Mouse (Mus musculus) gastrocnemius, postnatal 10 days (tissue): ENCODE data around the gene Nt5c1a. TPM values are rescaled to one million over a fixed set of nuclear protein-coding genes. Genes with fewer than 3 reads are reported as not detected.
A peak's percentile ranks its signal among the peaks of the same experiment; 100 is the strongest.

Source experiments
- DNase-seq: peaks from one replicate; pipeline ENCODE4 v3.0.0; 2021; ENCODE audit warnings: mixed read lengths
- total RNA-seq, 2 experiments: library from RNA; stranded (reverse); gene quantifications; 2 replicates each; pipeline ENCODE4 v1.2.3; 2021

Nt5c1a gene
- total RNA-seq, 2 experiments from 2014 or later, result 9.9 to 10.7 TPM

DNA sequence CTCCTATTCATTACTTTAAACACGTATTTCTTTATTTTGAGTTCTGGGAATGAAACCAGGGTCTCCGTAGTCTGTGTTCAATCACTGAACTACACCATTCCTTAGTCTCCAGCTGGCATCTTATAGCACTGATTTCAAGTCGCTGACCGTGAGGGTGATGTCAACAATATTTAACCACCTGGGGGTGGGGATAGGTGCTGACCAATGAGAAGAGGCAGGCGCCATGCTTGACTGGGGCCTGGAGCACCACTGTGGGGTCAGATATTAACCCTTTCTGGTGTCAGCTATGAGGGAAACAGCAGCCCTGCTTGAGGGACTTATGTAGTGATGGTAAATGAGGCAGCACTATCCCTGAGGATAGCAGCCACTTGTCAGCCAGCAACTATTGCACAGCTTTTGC lies 10.1 kb downstream of the Nt5c1a start:
- DNase-seq, result no peak

DNA sequence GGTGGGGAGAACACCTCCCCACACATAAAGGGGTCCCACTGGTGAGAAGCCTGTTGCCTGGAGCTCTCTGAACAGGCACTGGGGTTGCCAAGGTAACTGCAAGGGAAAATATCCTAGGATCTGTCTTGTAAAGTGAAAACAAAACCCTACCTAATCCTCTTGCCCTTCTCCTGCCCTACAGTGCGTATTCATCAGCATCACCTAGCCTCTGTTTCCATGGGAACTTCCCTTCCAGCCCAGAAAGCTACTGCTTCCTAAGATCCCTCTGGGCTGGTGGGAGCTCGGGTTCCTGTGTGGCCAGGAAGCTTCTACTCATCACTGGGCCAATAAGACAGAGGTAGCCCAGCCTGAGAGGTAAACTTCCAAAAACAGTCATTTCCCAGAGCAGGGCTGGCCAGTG lies 11.0 kb downstream of the Nt5c1a start:
- no peak for DNase-seq

DNA sequence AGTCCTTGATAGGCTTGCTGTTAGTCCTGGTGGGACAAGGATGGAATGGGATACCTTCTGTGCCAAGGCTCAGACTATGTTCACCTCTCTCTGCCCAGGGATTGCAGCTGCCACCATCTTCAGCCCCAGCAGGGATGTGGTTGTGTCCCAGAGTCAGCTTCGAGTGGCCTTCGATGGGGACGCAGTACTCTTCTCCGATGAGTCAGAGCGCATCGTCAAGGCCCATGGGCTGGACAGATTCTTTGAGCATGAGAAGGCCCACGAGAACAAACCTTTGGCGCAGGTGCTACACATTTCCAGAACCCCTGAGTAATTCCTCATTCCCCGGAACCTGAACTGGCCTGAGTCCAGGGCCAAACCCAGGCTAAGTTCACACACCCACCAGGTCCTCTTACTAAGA lies 12.7 kb downstream of the Nt5c1a start:
- no peak for DNase-seq

DNA sequence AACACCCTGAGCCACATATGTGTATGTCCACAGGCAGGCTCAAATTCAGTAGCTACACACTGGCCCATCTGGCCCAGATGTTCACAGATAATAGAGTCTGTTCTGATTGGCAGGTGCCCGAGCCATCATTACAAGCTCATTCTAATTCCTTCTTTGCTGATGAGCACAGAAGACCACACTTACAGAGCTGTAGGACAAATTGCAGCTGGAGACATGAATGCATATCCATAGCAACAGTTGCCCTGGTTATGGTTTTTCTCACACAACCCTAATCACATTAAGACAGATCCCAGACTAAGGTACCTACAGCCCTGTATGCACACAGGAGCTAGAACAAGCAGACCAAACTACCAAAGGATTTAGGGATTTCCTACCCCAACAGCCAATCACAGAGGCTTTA lies 14.1 kb downstream of the Nt5c1a start:
- no peak for DNase-seq

DNA sequence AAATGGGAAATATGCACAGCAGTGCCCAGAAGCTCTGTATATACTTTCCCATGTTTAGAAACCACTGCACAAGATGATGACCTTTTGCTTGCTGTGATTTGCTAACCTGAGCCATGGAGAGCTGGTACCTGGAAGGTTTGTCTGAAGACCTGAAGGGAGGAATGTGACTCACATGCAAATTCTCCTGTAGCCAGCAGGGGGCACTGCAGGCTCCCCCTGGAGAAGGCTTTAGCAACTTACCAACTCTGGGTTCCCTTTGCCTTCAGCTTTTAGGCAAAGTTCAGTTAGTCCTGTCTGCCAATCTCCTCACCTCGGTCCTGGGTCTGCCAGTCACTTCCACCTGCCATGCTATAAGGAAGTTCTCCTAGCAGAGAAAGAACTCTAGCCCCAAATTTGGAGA lies 15.5 kb downstream of the Nt5c1a start:
- peak; percentile 48 for DNase-seq

DNA sequence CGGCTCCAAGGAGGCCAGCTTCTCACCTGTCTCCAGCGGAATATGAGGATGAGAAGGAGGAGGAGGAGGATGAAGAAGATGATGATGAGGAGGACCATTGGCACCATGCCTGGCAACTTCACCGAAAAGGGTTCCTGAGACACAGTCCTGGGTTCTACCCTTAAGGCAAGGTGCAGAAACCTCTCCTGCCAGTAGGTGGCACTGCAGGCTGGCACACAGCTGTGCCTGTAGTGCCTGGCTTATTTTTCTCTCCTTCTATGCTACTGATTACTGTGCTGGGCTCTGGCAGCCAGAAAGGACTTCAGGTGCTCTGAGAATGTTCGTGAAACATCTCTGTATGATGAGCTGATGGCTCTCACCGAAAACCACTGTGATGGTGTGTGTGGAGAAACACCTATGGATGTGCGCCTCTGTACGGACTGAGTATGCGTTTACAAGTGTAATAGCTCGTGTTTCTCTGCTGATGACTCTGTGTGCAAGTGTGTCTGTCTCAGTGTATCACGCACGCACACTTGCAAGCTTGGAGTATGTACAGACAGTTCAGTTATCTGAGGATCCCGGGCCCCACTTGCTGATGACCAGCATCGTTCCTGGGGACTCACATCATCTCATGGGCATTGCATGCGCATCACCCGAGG lies 18.5 kb downstream of the Nt5c1a start:
- peak; percentile 85 for DNase-seq

DNA sequence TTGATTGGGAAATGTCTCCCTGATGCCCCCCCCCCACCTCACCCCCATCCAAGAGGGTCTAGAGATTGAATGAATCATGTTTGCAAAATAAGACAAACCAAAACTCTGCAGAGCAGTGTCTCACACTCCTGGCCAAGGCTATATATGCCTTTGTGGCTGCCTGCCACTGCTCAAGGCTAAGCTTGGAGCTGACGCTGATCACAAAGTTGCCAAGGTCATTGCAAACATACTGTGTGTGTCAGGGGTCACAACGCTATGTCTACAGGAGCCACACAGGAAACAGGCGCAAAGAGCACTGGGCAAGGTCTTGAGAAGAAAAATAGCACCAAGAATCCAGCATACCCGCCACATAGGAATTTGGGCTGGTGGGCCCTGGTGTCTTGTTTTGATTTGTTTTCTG lies 19.3 kb downstream of the Nt5c1a start:
- DNase-seq, result no peak

DNA sequence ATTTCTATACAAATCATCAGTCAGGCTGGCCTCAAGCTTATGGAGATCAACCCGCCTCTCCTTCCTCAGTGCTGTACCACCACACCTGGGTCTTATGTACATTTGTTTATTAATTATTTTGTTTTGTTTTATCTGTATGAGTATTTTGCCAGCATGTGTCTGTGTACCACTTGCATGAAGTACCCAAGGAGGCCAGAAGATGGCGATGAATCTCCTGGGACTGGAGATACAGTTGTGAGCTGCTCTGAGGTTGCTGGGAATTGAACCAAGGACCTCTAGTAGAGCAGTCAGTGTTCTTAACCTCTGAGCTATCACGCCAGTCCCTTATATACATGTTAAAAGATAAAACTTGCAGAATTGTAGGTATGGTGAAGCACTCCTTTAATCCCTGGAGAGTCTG lies 22.0 kb downstream of the Nt5c1a start:
- no peak for DNase-seq

DNA sequence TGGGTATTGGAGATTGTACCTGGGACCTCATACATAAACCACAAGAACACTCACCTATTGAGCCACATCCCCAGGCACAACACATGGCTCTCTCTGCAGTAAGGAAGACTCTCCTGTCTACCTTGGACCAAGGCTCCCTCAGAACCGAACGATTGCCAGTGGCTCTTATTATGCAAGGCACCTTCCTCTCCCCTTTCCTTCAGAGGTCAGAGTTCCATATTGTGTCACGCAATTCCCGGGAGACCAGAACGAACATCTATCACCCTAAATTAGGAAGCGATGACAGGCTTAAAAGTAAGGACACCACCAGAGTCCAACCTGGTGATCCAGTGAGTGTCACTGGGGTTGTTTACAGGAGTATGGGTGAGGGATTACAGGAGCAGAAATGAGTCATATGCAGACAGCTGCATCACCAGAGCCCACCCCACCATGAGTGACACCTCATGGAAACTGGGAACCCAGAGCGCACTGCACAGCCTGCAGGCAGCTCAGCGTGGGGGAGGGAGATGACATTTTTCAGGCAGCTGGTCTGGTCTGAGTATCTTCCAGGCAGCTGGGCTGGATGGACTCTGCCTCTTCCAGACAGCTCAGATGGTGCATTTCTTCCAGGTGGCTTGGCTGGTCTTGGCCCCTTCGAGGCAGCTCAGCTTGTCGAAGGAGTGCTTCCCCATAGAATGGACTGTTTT lies 24.6 kb downstream of the Nt5c1a start:
- peak; percentile 50 for DNase-seq

DNA sequence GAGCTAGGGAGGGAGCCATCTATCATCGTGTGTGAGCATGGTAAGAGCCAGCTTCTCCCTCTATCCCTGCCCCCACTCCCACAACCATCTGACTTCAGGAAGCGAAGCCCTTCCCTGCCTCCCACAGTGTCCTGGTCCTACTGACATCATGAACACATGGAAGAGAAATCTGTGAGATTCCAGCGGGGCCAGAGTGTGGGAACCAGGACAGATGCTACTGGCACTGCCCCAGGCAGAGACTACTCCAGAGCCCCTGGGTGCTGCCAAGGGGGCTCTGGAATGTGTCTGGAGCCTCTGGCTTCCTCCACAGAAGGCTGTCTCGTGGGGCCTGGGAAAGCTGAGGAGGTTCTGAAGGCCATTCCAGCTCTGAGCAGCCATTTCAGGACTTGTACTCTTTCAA lies 26.4 kb downstream of the Nt5c1a start:
- peak; percentile 72 for DNase-seq

DNA sequence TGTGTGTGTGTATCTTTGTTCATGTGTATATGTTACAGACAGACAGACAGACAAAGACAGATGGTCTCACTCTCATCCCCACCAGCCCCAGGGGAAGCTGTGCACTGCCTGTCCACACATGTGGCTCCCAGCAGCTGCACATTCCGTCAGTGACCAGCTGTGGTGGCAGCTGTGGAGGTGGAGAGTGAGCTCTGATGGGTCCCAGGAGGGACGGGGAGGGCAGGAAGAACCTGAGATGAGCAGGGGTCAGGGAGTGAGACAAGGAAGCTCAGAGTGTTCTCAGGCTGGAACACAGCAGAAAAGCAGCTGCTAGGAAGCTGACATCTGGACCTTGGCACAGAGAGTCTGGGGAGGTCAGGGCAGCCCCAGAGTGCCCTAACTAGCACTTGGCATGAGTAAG lies 27.0 kb downstream of the Nt5c1a start:
- DNase-seq, result peak; percentile 57

DNA sequence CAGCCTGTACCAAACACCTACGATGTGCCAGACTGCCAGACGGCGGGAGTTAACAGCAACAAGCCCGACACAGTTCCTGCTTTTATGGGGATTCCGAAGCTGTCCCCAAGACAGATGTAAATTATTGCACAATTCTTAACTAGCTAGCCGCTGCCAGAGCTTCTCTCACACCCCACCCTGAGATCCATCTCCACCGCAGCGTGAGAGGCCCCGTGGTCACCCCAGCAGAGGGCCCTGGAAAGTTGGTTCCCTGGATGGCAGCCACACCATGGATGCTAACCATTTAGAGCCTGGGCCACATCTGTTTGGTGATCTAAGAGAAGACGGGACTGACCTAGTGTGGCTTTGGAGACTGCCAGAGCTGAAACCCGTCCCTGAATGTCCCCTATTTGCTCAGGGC lies 27.9 kb downstream of the Nt5c1a start:
- peak; percentile 44 for DNase-seq

DNA sequence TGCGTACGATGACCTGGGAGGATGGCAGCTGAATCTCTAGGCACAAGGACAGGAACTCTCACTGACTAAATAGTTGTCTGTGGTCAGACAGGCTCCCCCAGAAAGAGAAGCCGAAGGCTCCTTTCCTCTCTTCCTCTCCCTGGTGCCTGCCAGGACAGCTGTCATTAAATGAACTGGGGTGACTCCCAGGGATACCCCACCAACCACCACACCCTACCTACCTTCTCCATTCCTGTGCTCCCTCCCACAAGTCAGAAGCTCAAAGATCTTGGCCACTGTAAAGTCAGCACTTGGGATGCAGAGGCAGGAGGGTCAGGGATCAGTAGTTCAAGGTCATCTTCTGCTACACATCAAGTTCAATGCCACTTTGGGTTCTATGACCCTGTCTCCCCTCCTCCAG lies 31.5 kb downstream of the Nt5c1a start:
- no peak for DNase-seq

DNA sequence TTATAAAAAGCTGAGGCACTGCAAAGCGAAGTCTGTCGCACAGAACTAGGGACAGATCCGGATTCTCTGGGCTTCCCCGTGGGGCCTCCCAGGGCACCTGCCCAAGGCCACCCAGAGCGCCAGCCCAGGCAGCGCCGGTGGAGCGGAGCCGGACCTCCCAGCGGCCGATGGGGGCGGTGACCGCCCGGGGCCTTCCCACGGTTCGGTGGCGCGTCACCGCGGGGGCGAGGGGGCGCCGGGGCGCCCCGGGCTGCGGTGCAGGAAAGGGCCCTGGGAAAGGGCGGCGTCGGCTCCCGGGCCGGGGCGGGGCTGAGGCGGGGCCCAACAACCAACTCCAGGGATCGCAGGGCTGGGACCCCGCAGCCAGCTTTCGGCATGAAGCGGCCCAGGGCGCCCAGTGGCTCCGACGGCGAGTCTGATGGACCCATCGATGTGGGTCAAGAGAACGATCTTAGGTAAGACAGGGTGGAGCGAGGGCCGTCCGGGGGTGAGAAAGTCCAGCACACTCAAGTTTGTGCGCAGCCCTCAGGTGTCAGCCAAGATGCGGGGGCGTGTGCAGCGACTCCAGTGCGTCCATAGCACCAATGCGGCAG lies 32.3 kb downstream of the Nt5c1a start, which contains the start of gene Heyl:
Gene Heyl (plus strand): TSS at position 65 of the 593 bp plus-strand sequence.
- DNase-seq, result peak; percentile 74

DNA sequence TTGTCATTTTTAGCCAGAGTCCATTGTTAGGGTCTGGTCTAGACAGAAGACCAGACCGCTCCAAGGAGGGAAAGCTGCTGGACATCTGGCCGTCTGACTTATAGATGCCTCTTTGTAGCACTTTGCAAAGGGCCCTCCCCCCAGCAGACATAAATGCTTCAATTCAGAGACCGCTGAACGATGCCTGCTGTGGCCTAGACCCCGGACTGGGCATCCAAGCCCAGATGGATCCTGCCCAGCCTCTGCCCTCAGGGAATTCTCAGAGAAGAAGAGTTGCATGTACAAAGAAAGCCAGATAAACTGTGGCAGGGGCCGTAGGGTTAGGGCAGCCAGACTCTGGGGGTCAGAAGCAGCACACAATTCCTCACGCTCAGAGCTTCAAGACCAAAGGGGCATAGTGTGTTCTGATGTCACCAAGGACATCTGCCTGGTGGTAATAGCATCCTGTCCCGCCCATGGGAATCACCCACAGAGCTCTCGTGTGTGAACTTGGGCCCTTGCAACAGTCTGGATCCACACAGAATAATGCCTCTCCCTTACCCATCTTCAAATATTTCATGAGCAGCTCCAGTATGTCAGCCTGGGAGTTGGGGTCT lies 34.6 kb downstream of the Nt5c1a start:
- no peak for DNase-seq

DNA sequence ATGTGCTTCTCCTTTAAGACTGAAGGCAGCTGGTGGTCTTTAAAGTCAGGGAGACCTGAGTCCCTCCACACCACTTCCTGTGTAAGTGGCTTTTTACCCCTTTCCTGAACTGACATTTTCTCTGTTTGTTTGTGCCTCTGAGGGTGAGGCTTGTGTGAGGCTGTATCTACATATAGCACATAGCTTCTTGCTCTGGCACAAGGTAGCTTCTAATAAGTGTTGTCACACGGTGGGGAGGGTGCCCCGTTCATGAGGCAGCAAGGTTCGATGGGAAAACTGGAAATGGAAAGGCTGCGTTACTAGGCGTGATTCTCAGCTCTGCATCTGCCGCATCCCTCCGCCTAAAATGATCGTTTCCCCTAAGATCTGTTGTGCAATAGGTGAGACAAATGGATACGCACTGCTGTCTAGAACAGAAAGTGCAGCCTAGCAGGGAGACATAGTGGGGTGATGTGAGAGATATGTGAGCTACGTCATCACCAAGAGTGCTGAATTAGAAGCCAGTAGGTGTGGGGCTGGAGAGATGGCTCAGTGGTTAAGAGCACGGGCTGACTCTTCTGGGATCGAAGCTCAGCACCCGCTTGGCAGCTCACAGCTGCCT lies 35.2 kb downstream of the Nt5c1a start:
- no peak for DNase-seq

DNA sequence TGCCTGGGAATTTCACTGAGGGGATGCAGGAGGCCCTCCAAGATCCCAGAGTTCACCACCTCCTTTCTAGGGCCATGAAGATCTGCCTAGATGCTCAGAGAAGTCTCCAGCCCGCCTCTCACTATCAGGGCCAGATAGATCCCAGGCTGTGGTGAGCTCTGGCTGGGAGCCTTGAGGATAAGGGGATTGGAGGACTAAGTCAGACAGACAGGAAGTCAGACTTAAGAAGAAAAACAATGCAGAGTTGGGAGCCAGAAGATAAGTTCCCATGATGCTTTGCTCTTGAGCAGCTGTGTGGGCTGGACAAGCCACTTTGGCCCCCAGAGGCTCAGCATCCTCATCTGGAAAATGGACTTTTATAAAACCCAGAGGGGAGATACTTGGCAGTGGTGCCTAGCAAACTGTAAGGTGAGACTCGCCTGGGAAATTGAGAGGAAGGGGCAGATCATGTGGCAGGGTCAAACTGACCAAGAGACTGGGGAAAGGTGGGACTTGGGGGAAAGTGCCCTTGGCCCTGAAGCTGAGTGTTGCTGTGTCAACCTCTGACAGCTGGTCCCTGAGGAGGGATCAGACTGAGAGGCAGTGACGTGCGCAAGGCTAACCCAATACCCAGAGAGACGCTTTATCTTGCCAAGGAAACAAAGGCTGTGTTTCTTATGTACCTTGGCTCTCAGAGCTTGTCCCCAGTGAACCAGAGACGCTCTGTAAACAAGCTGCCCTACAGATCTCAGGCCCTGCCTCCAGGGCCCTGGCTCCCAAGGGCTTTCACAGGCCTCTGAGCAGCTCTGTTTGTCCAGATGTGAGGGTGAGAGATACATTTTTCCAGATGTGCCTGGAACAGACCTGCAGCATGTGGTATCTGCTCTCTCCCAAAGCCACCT lies 36.3 kb downstream of the Nt5c1a start:
- DNase-seq, result no peak

DNA sequence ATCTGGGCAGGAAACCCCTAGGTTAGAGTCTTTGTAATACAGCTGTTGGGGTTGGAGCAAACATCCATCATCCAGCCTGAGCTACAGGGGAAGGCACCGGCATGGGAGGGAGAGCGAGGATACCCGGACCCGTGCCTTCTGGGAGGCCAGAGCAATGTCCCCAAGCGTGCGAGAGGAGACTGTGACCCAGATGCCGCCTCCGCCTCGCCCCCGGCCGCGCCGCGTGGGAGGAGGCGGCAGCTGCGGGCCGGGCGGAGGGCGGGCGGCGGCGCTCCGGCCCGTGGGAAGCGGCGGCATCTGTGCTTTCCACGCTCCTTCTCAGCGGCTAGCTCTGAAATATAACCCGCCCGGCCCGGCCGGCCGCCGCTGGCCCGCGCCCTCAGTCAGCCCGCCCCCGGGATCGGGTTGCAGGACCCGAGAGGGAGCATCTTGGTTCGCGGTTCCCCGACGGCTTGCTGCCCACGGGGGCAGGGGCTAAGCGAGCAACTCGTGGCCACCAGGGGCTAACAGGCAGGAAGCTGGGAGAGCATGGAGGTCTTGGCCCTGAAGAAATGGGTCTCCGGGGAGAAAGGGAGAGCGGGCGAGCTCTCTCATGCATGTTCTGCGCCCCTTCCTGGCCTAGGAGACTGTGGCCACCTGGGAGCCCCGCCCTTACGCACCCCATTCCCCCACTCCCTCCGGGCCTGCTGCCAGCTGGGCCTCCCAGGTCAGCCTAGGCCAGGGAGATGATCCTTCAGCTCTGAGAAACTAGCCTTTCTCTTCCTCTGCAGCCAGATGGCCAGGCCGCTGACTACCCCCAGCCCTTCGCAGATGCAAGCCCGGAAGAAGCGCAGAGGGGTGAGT lies 38.3 kb downstream of the Nt5c1a start:
- peak; percentile 85 for DNase-seq

DNA sequence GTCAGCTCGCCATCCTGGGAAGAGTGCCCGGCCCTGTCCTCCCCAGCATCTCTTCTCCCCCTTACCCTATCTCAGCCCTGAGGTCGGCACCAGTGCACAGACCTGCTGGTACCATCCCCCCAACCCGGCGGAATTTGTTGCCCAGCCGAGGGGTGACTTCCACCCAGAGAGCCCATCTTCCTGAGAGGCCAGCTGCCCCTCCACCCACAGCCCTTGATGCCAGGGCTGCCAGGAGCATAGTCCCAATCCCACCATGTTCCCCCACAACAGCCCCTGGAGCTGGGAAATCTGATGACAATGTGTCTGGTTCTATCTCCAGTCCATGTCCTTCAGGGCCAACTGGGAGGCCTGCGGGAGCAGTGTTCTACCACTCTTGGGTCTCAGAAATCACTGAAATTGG lies 44.9 kb downstream of the Nt5c1a start:
- DNase-seq, result no peak

DNA sequence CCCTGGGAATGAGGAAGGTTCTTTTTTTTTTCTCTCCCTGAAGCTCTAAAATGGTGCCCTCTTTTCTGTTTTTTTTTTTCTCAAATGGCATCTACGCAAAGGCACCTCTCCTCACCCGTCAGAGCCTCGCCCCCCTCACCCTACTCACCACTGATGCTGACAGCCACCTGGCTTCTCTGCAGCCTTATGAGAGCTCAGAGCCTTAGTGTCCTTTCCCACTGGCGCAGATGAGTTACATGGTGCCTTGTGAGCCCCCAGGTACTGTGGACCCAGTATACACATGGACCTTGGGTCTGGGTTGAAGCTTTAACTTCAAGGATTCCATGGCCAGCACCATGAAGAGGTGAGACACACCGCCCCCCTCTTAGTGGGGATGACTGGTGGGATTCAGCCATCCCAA lies 45.3 kb downstream of the Nt5c1a start:
- no peak for DNase-seq
